Mouse (Mus musculus): ENCODE data around the gene Usp49.

Gene Usp49

GRCm38 (mm10) chr17:47695337-47695710 lies 64.8 kb downstream of the Usp49 start:
- DNase-seq: no peak

GRCm38 (mm10) chr17:47698156-47698555 lies 67.7 kb downstream of the Usp49 start:
- no peak for DNase-seq

- DNase-seq: no peak
These were observed 68.6 kb downstream of the Usp49 start for GRCm38 (mm10) chr17:47699055-47699454.

- DNase-seq: no peak
These were observed 71.3 kb downstream of the Usp49 start for GRCm38 (mm10) chr17:47701793-47702192.

GRCm38 (mm10) chr17:47702548-47703345 lies 72.3 kb downstream of the Usp49 start:
- no peak for DNase-seq

- DNase-seq: no peak
These were observed 73.1 kb downstream of the Usp49 start for GRCm38 (mm10) chr17:47703556-47703955.

GRCm38 (mm10) chr17:47704692-47705091 lies 74.2 kb downstream of the Usp49 start:
- DNase-seq: no peak

- no peak for DNase-seq
These were observed 75.7 kb downstream of the Usp49 start for GRCm38 (mm10) chr17:47706196-47706595.

- no peak for DNase-seq
These were observed 77.5 kb downstream of the Usp49 start for GRCm38 (mm10) chr17:47707961-47708360.

GRCm38 (mm10) chr17:47708972-47709371 lies 78.5 kb downstream of the Usp49 start:
- DNase-seq: no peak

- DNase-seq: no peak
These were observed 79.5 kb downstream of the Usp49 start for GRCm38 (mm10) chr17:47710036-47710435.

- no peak for DNase-seq
These were observed 81.4 kb downstream of the Usp49 start for GRCm38 (mm10) chr17:47711883-47712282.

- no peak for DNase-seq
These were observed 82.5 kb downstream of the Usp49 start for GRCm38 (mm10) chr17:47712889-47713571.

- no peak for DNase-seq
These were observed 84.5 kb downstream of the Usp49 start for GRCm38 (mm10) chr17:47715037-47715436.

- DNase-seq: no peak
These were observed 90.7 kb downstream of the Usp49 start for GRCm38 (mm10) chr17:47721183-47721582.

GRCm38 (mm10) chr17:47726566-47726965 lies 96.1 kb downstream of the Usp49 start, which contains the start of gene Pgc:
Gene Pgc (plus strand): TSS chr17:47726842.
- DNase-seq: no peak

GRCm38 (mm10) chr17:47730633-47731575 lies 100.4 kb downstream of the Usp49 start:
- DNase-seq: peak; percentile 59

- DNase-seq: no peak
These were observed 105.1 kb downstream of the Usp49 start for GRCm38 (mm10) chr17:47735553-47736100.
